Mouse (Mus musculus) hindbrain, embryonic 14.5 days (tissue): ENCODE results near the gene Cyp27a1. TPM values are rescaled to one million over a fixed set of nuclear protein-coding genes. Genes with fewer than 3 reads are reported as not detected.

ENCODE experiments used
- ATAC-seq: fragments of 200-750 bp; cut with Nextera tagmentation; 2 replicates; pipeline ENCODE4 v1.8.0; 2017; ENCODE audit warnings: moderate number of reproducible peaks, mild to moderate bottlenecking, moderate TSS enrichment, moderate library complexity; ENCODE audit not compliant: low FRiP score
- DNase-seq: peaks from one replicate; pipeline ENCODE4 v3.0.0-alpha.2; 2015; ENCODE audit warnings: low spot score
- H3K27ac ChIP-seq: fragments of 300-500 bp; sonication (generic); 2 replicates; pipeline ENCODE4 v1.5.1; 2014; ENCODE audit warnings: mild to moderate bottlenecking, moderate library complexity
- H3K27me3 ChIP-seq: fragments of 300-500 bp; sonication (generic); 2 replicates; pipeline ENCODE4 v1.6.1; 2014; ENCODE audit warnings: mild to moderate bottlenecking, low read length, mixed read lengths; ENCODE audit not compliant: control insufficient read depth, insufficient read depth
- H3K36me3 ChIP-seq: fragments of 300-500 bp; sonication (generic); replicated peaks from 2 replicates; pipeline ENCODE4 v1.6.1; 2014; ENCODE audit not compliant: control insufficient read depth, insufficient read depth
- H3K4me1 ChIP-seq: fragments of 300-500 bp; sonication (generic); replicated peaks from 2 replicates; pipeline ENCODE4 v1.6.1; 2014; ENCODE audit warnings: antibody characterized with exemption, low read length, mixed read lengths; ENCODE audit not compliant: control insufficient read depth, insufficient read depth
- H3K4me2 ChIP-seq: fragments of 300-500 bp; sonication (generic); replicated peaks from 2 replicates; pipeline ENCODE4 v1.6.1; 2014; ENCODE audit warnings: mild to moderate bottlenecking, moderate library complexity
- H3K4me3 ChIP-seq: fragments of 300-500 bp; sonication (generic); replicated peaks from 2 replicates; pipeline ENCODE4 v1.5.1; 2014; ENCODE audit warnings: mild to moderate bottlenecking, low read length
- H3K9ac ChIP-seq: fragments of 300-500 bp; sonication (generic); 2 replicates; pipeline ENCODE4 v1.6.1; 2014
- H3K9me3 ChIP-seq: fragments of 300-500 bp; sonication (generic); 2 replicates; pipeline ENCODE4 v1.6.1; 2016; ENCODE audit warnings: low read length; ENCODE audit not compliant: control insufficient read depth
- WGBS: fragments of 180-500 bp; shearing (Covaris S2); extraction: QIAGEN DNeasy Blood & Tissue Kit; methylation state at CpG from one replicate; pipeline ENCODE4 v1.1.7; 2014; 5-methylcytosine and 5-hydroxymethylcytosine counted together
- polyA plus RNA-seq: library from polyadenylated mRNA; unstranded; fragments of >200 nt; fragmentation: Nextera tagmentation; extraction: Ambion mirVana; gene quantifications from 2 replicates; pipeline ENCODE4 v1.2.1, GENCODE M21; 2014

Gene Cyp27a1
- 1.9 and 3.2 TPM in 2 replicates for polyA plus RNA-seq

GRCm38 (mm10) chr1:74713099-74713858 lies at the start of gene Cyp27a1:
Gene Cyp27a1, plus strand, starts transcription at chr1:74713574.
- H3K4me1 ChIP-seq, result peaks cover 13% of the 10 kb centered on the region
- 5% methylated on average over 35 of the region's 35 CpGs for WGBS
- H3K9me3 ChIP-seq, result no peaks in the 10 kb centered on the region
- H3K36me3 ChIP-seq, result no peaks in the 10 kb centered on the region
- no peak within 1 kb of the TSS for H3K27ac ChIP-seq
- H3K4me3 ChIP-seq, result peak within 1 kb of the TSS; percentile 38
- H3K4me2 ChIP-seq, result peak within 1 kb of the TSS; percentile 84
- DNase-seq (no peak), ATAC-seq (peak; percentile 34; the same call in 1 of the 2 replicates)
- peaks cover 18% of the 10 kb centered on the region; the same call in 1 of the 2 replicates for H3K27me3 ChIP-seq
- H3K9ac ChIP-seq, result peak within 1 kb of the TSS; percentile 55

DNA sequence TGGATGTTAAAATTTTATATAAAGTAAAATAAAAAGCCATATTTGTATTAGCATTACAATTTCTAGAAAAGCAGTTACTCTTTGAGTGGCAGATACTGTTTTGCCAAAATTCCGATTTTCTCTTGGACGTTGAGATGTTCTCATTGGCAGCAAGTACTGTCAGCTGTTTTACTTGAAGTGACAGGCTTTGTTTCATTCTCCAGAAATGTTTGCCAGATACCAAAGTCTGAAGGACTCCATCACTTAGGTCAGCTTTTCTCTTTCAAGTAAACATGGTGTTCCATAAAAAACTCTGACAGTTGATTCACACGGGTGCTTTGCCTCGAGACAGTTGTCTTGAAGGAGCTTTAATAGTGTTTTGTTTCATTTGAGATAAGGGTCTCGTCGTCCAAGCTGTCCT lies 48.2 kb upstream of the Cyp27a1 start:
- Histone ChIP-seq H3K9me3 (no peaks in the 10 kb centered on the region), H3K27ac (no peak overlapping the region), H3K4me1 (peaks cover 16% of the 10 kb centered on the region), H3K9ac (no peak overlapping the region), H3K36me3 (peaks cover 5% of the 10 kb centered on the region; the same call in 1 of the 2 replicates), H3K4me2 (no peak overlapping the region), H3K4me3 (no peak overlapping the region), H3K27me3 (no peaks in the 10 kb centered on the region)
- ATAC-seq, result no peak
- no peak for DNase-seq
- WGBS, result 85% methylated on average over 6 of the region's 6 CpGs

DNA sequence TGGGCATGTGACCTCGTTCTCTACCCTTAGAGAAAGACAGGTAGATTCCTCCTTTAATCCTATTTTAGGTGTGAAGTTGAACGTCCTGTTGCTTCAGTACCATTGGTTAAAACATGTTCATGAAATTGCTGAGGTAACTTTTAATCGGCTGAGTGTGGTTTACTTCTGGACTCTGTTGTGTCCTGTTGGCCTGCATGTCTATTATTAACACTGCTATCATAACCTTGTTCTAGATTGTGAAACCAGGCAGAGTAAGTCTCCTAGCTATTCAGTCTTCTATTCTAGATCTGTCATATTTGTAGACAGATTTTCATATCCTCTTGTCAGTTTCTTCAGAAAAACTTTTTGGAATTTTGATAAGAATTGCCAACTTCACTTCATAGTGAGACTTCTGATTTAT lies 45.0 kb upstream of the Cyp27a1 start:
- Histone ChIP-seq H3K36me3 (peaks cover 13% of the 10 kb centered on the region), H3K9ac (no peak overlapping the region), H3K9me3 (no peaks in the 10 kb centered on the region), H3K4me3 (no peak overlapping the region), H3K4me2 (no peak overlapping the region), H3K27me3 (no peaks in the 10 kb centered on the region), H3K27ac (no peak overlapping the region), H3K4me1 (peaks cover 4% of the 10 kb centered on the region)
- no peak for DNase-seq
- 91% methylated on average over 3 of the region's 3 CpGs for WGBS
- ATAC-seq, result no peak

- H3K4me2 ChIP-seq, result no peak overlapping the region
- no peak overlapping the region for H3K9ac ChIP-seq
- WGBS, result 81% methylated on average over 7 of the region's 7 CpGs
- H3K4me3 ChIP-seq, result no peak overlapping the region
- DNase-seq (no peak), ATAC-seq (no peak)
- peaks cover 18% of the 10 kb centered on the region for H3K36me3 ChIP-seq
- H3K9me3 ChIP-seq, result no peaks in the 10 kb centered on the region
- 0 out of 2 replicates have a peak overlapping the region, but pooled peaks have one; percentile 14 for H3K27ac ChIP-seq
- H3K27me3 ChIP-seq, result no peaks in the 10 kb centered on the region
- no peaks in the 10 kb centered on the region for H3K4me1 ChIP-seq
Observed at GRCm38 (mm10) chr1:74672731-74673130, 40.6 kb upstream of the Cyp27a1 start.

- Histone ChIP-seq H3K4me3 (no peak overlapping the region), H3K4me2 (no peak overlapping the region), H3K36me3 (peaks cover 45% of the 10 kb centered on the region), H3K27ac (no peak overlapping the region), H3K27me3 (no peaks in the 10 kb centered on the region), H3K9me3 (no peaks in the 10 kb centered on the region), H3K9ac (no peak overlapping the region), H3K4me1 (no peaks in the 10 kb centered on the region)
- 86% methylated on average over 3 of the region's 3 CpGs for WGBS
- no peak for ATAC-seq
- DNase-seq, result no peak
Observed at GRCm38 (mm10) chr1:74676863-74677262, 36.5 kb upstream of the Cyp27a1 start.

- no peak for ATAC-seq
- H3K4me1 ChIP-seq, result no peaks in the 10 kb centered on the region
- peaks cover 52% of the 10 kb centered on the region for H3K36me3 ChIP-seq
- no peak overlapping the region for H3K4me3 ChIP-seq
- no peak overlapping the region for H3K9ac ChIP-seq
- H3K27ac ChIP-seq, result no peak overlapping the region
- WGBS, result 88% methylated on average over 1 of the region's 1 CpGs
- H3K27me3 ChIP-seq, result no peaks in the 10 kb centered on the region
- no peak for DNase-seq
- H3K9me3 ChIP-seq, result no peaks in the 10 kb centered on the region
- H3K4me2 ChIP-seq, result no peak overlapping the region
Observed at GRCm38 (mm10) chr1:74677843-74678242, 35.5 kb upstream of the Cyp27a1 start.

DNA sequence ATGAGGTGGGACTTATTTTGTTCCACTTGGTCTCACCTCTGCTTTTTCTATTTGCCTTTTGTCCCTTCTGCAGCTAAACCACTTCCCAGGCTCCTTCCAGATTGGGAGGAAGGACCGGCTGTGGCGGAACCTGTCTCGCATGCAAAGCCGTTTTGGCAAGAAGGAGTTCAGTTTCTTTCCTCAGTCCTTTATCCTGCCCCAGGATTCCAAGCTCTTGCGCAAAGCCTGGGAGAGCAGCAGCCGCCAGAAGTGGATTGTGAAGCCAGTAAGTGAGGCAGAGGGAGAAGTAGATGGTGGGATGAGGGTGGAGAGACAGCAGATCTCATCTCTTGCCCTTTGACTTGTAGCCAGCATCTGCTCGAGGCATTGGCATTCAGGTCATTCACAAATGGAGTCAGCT lies 26.2 kb upstream of the Cyp27a1 start:
- no peak for ATAC-seq
- Histone ChIP-seq H3K27ac (no peak overlapping the region), H3K27me3 (no peaks in the 10 kb centered on the region), H3K9me3 (no peaks in the 10 kb centered on the region), H3K36me3 (peaks cover 88% of the 10 kb centered on the region), H3K4me2 (no peak overlapping the region), H3K9ac (no peak overlapping the region), H3K4me3 (no peak overlapping the region), H3K4me1 (no peaks in the 10 kb centered on the region)
- DNase-seq, result no peak
- WGBS, result 88% methylated on average over 7 of the region's 7 CpGs

- Histone ChIP-seq H3K4me1 (no peaks in the 10 kb centered on the region), H3K9ac (no peak overlapping the region), H3K27ac (no peak overlapping the region), H3K27me3 (no peaks in the 10 kb centered on the region), H3K36me3 (peaks cover 86% of the 10 kb centered on the region), H3K9me3 (no peaks in the 10 kb centered on the region), H3K4me2 (no peak overlapping the region), H3K4me3 (no peak overlapping the region)
- DNase-seq (no peak), ATAC-seq (no peak)
- 89% methylated on average over 8 of the region's 8 CpGs for WGBS
Observed at GRCm38 (mm10) chr1:74693891-74694583, 19.3 kb upstream of the Cyp27a1 start.

- Histone ChIP-seq H3K9me3 (no peaks in the 10 kb centered on the region), H3K27me3 (no peaks in the 10 kb centered on the region), H3K4me3 (no peak overlapping the region), H3K4me2 (no peak overlapping the region), H3K27ac (no peak overlapping the region), H3K36me3 (peaks cover 79% of the 10 kb centered on the region), H3K4me1 (no peaks in the 10 kb centered on the region), H3K9ac (no peak overlapping the region)
- ATAC-seq (no peak), DNase-seq (no peak)
- WGBS, result 91% methylated on average over 4 of the region's 4 CpGs
Observed at GRCm38 (mm10) chr1:74695836-74696235, 17.5 kb upstream of the Cyp27a1 start.
